Mouse (Mus musculus) skeletal muscle tissue, adult 2 months (tissue): ENCODE measurements around the gene Msi1.

ENCODE experiments used
- DNase-seq: peaks from one replicate; pipeline ENCODE4 v3.0.0-alpha.2; 2012; ENCODE audit warnings: low read depth, low spot score

The Msi1 gene

GRCm38 (mm10) chr5:115469791-115470190, 40.4 kb downstream of the Msi1 start:
- DNase-seq: no peak

GRCm38 (mm10) chr5:115470766-115471531, 41.5 kb downstream of the Msi1 start:
- DNase-seq: no peak

- DNase-seq: no peak
These were observed 43.8 kb downstream of the Msi1 start for GRCm38 (mm10) chr5:115473191-115473590.

- DNase-seq: no peak
These were observed 44.9 kb downstream of the Msi1 start for GRCm38 (mm10) chr5:115474174-115474828.

- peak; percentile 66 for DNase-seq
These were observed 46.1 kb downstream of the Msi1 start for GRCm38 (mm10) chr5:115475337-115476106.

- no peak for DNase-seq
These were observed 46.8 kb downstream of the Msi1 start for GRCm38 (mm10) chr5:115476107-115476727.

- no peak for DNase-seq
These were observed 50.2 kb downstream of the Msi1 start for GRCm38 (mm10) chr5:115479561-115479960.

- DNase-seq: no peak
These were observed 50.7 kb downstream of the Msi1 start for GRCm38 (mm10) chr5:115480101-115480500.

GRCm38 (mm10) chr5:115482390-115483265, 53.2 kb downstream of the Msi1 start:
- no peak for DNase-seq

- DNase-seq: no peak
These were observed 54.0 kb downstream of the Msi1 start for GRCm38 (mm10) chr5:115483385-115483784.

- DNase-seq: peak; percentile 95
These were observed 54.8 kb downstream of the Msi1 start, which contains the start of gene Sirt4 for GRCm38 (mm10) chr5:115483947-115484920. TSS of gene Sirt4 (minus strand) at chr5:115484725.

- DNase-seq: no peak
These were observed 55.6 kb downstream of the Msi1 start for GRCm38 (mm10) chr5:115484996-115485395.

GRCm38 (mm10) chr5:115485489-115486205, 56.2 kb downstream of the Msi1 start:
- DNase-seq: no peak

- DNase-seq: no peak
These were observed 57.3 kb downstream of the Msi1 start for GRCm38 (mm10) chr5:115486726-115487125.

GRCm38 (mm10) chr5:115487353-115487752, 58.0 kb downstream of the Msi1 start:
- DNase-seq: no peak

- no peak for DNase-seq
These were observed 58.7 kb downstream of the Msi1 start for GRCm38 (mm10) chr5:115487942-115488580.

- DNase-seq: peak; percentile 78
These were observed 59.7 kb downstream of the Msi1 start for GRCm38 (mm10) chr5:115488841-115489698.
